Mouse (Mus musculus): ENCODE data around the gene Atoh8.

DNA sequence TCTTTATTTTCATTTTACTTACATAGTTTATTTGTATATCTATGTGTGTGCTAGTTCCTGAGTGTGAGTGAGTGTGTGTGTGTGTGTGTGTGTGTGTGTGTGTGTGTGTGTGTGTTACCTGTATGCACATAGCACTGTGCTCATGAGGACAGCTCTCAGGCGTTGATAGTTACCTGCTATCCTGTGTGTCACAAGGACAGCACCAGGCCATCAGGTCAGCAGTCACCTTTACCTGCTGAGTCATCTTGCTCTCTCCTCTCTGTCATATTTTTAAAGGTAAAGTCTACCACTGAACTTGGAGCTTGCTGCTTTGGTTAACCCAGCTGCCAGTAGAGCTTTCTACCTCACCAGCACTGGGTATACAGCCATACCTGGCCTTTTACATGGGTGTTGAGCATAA lies 17.1 kb upstream of the Atoh8 start:
- TF ChIP-seq CTCF (conservative IDR thresholded peaks at IDR 0.05 in 1 of 2, IDR thresholded peaks at IDR 0.05 in 1 of 2; ENCODE audit: low read depth in 2 of 2, low read length in 2 of 2) (no peak), EP300 (IDR thresholded peaks at IDR 0.05; ENCODE audit: low read length) (no peak), ZKSCAN1 (IDR thresholded peaks at IDR 0.05; ENCODE audit: borderline replicate concordance, low read depth, low read length) (no peak), TCF12 (IDR thresholded peaks at IDR 0.05; ENCODE audit: low read depth, low read length) (no peak), POLR2A (IDR thresholded peaks at IDR 0.05; ENCODE audit: low read depth, low read length) (no peak), CHD2 (IDR thresholded peaks at IDR 0.05; ENCODE audit: low read length) (no peak), POLR2AphosphoS2 (IDR thresholded peaks at IDR 0.05; ENCODE audit: low read depth, low read length) (no peak), E2F4 (IDR thresholded peaks at IDR 0.05; ENCODE audit: insufficient replicate concordance, low read depth, low read length) (no peak), HCFC1 (IDR thresholded peaks at IDR 0.05; ENCODE audit: low read depth, low read length) (no peak), ETS1 (conservative IDR thresholded peaks at IDR 0.05; ENCODE audit: low read depth, low read length) (no peak)

Data from CH12.LX (cell line).